Mouse (Mus musculus) B cell, adult 67 days (primary cell): ENCODE measurements around the gene Gpr174. TPM values are rescaled to one million over a fixed set of nuclear protein-coding genes. Genes with fewer than 3 reads are reported as not detected.

Source experiments
- total RNA-seq, 2 experiments: library from RNA; stranded (reverse); gene quantifications; 4 replicates each; pipeline ENCODE4 v1.2.4; 2023

The Gpr174 gene
- 10 to 100 TPM; 87.2 to 90.9 TPM for total RNA-seq

DNA sequence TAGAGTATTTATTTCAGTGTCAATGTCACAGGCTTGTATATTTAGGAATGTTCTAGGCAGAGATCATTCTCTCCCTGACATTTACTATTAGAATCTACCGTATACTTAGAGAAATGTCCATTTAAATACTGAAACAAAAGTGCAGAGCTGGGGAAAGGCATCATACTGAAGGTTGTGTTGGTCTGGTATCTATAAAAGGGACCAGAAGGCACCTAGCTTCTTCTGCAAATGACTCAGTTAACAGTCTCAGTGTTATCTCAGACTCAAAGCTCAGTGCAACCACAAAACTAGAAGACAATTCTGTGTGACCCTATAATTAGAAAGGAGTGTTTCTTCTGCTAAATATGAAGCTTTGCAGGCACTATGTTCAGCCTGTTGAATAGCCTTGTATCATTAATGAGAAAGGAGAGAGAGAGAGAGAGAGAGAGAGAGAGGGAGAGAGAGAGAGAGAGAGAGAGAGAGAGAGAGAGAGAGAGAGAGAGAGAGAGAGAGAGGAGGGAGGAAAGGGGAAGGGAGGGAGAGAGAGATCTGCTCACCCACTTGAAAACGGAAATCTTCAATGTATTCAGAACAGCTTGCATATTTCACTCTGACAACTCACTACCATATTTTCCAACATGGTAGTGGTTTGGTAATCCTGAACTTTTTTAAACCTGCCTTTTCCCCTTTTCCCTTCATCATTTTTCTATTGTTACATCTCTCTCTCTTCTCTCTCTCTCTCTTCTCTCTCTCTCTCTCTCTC, at the start of gene Gpr174:
Gpr174 (plus strand) TSS at position 393 of the 742 bp plus-strand sequence.

Other genes with a start within 250 kb of the Gpr174 start
- gene P2ry10, start 167.4 kb upstream of the Gpr174 start, total RNA-seq, result 100 to 1,000 TPM; 157 to 218 TPM
- 10 to 100 TPM; 40.3 to 42.3 TPM for gene P2ry10b, start 107.0 kb upstream of the Gpr174 start, total RNA-seq
- 1 to 10 TPM; 2.4 to 3.0 TPM for gene Itm2a, start 147.5 kb downstream of the Gpr174 start, total RNA-seq